Mouse (Mus musculus) stomach, postnatal 0 days (tissue): Measurements from ENCODE around the gene Ptk6.

Source experiments
- CTCF ChIP-seq: IDR thresholded peaks from 2 replicates; pipeline ENCODE4 v1.5.1; 2016; ENCODE audit warnings: antibody characterized with exemption, low read depth, mild to moderate bottlenecking, moderate library complexity
- EP300 ChIP-seq: optimal IDR thresholded peaks from 2 replicates; pipeline ENCODE3; 2016; ENCODE audit warnings: antibody characterized with exemption

- TF ChIP-seq CTCF = no peak
- no peak for TF ChIP-seq EP300
Measured at GRCm38 (mm10) chr2:181205678-181206077, 3.1 kb upstream of the Ptk6 start.
